In the genomic region with DNA sequence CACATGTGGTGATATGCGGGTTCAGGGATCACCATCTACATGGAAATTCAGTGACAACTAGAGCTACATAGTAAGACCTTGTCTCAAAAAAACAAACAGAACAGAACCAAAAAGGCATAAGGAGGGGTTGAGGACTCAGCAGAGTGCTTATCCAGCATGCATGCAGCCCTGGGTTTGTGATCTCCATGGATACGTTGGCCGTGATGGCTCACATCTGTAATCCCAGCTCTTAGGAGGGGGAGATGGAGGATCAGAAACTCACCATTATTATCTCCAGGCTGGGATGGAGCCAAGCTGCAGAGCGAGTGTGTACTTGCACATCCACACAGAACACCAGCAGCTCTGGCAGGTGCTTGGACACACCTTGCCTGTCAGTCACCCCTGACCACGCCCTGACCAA, we compare ENCODE assay signal across 27 mouse cellular contexts. TPM values are rescaled to one million over a fixed set of nuclear protein-coding genes. Genes with fewer than 3 reads are reported as not detected.
DNase-seq lines count a peak whose midpoint lies in the region; ATAC-seq and TF ChIP-seq lines count a peak whose summit lies in the region.
"Had no signal": no experiment of that assay in that cellular context is flagged by ENCODE, and none has a peak within 500 bp of the region (broad histone marks: within the 10 kb centered on the region; RNA-seq: fewer than 3 reads in every experiment).

No protein-coding gene starts in this region.

- WGBS in intestine, embryonic 16.5 days = 62% methylated on average over 5 of the region's 5 CpGs
- 62% methylated on average over 5 of the region's 5 CpGs for WGBS in intestine, embryonic 15.5 days
- 42% methylated on average over 5 of the region's 5 CpGs for WGBS in liver, embryonic 15.5 days (ENCODE audit: insufficient replicate concordance)
- WGBS in liver, postnatal 0 days (ENCODE audit: insufficient replicate concordance) = 62% methylated on average over 5 of the region's 5 CpGs

- no peak overlapping the region for H3K4me3 ChIP-seq in intestine, embryonic 16.5 days (ENCODE audit: low read length)
- H3K4me3 ChIP-seq in intestine, embryonic 15.5 days (replicated peaks) = no peak overlapping the region
- no peak overlapping the region for H3K4me3 ChIP-seq in liver, embryonic 15.5 days (replicated peaks)
- H3K4me3 ChIP-seq in liver, postnatal 0 days (ENCODE audit: low read depth, low read length) = no peak overlapping the region
- H3K4me3 ChIP-seq in G1E (ENCODE audit: low read depth, low read length) (peak overlapping the region; percentile 45; the same call in 1 of the 2 replicates), MEL (ENCODE audit: control insufficient read depth in 1 of 2, insufficient read depth in 1 of 2, low read depth in 2 of 2, low read length in 2 of 2) (0 out of 4 replicates have a peak overlapping the region, but pooled peaks of 1 of the 2 experiments have one; percentile 36)
- H3K4me3 ChIP-seq: heart, embryonic 13.5 days; limb, embryonic 13.5 days; midbrain, embryonic 13.5 days; stomach, embryonic 15.5 days had no signal

- H3K4me1 ChIP-seq in intestine, embryonic 16.5 days (ENCODE audit: control insufficient read depth, insufficient read depth, low read length) = peaks cover 9% of the 10 kb centered on the region
- peaks cover 13% of the 10 kb centered on the region; the same call in 1 of the 2 replicates for H3K4me1 ChIP-seq in intestine, embryonic 15.5 days (replicated peaks)
- H3K4me1 ChIP-seq in liver, embryonic 15.5 days (replicated peaks) = peaks cover 14% of the 10 kb centered on the region
- peaks cover 11% of the 10 kb centered on the region for H3K4me1 ChIP-seq in liver, postnatal 0 days (ENCODE audit: insufficient read depth)
- H3K4me1 ChIP-seq in G1E (ENCODE audit: insufficient read depth, low read depth, low read length) = peaks cover 32% of the 10 kb centered on the region
- H3K4me1 ChIP-seq in MEL (ENCODE audit: control insufficient read depth in 1 of 2, insufficient read depth in 2 of 2, low read length in 2 of 2) = peaks cover 12 to 26% of the 10 kb centered on the region in 2 experiments
- H3K4me1 ChIP-seq: limb, embryonic 13.5 days; midbrain, embryonic 13.5 days had no signal

- H3K36me3 ChIP-seq in intestine, embryonic 16.5 days (ENCODE audit: control insufficient read depth, insufficient read depth, low read length) = no peaks in the 10 kb centered on the region
- no peaks in the 10 kb centered on the region for H3K36me3 ChIP-seq in intestine, embryonic 15.5 days
- H3K36me3 ChIP-seq in liver, embryonic 15.5 days (replicated peaks) = no peaks in the 10 kb centered on the region
- no peaks in the 10 kb centered on the region for H3K36me3 ChIP-seq in liver, postnatal 0 days (replicated peaks; ENCODE audit: insufficient read depth, low read length)
- H3K36me3 ChIP-seq in G1E (replicated peaks) (no peaks in the 10 kb centered on the region), MEL (ENCODE audit: control insufficient read depth in 1 of 2, insufficient read depth in 2 of 2, low read length in 2 of 2) (peaks cover 0 to 17% of the 10 kb centered on the region in 2 experiments; a peak in 2 of 4 replicates)
- H3K36me3 ChIP-seq: heart, embryonic 13.5 days; limb, embryonic 13.5 days; midbrain, embryonic 13.5 days; stomach, embryonic 15.5 days had no signal

- TF ChIP-seq CTCF in liver, postnatal 0 days (IDR thresholded peaks at IDR 0.05; ENCODE audit: low read depth) = no peak
- TF ChIP-seq CTCF in G1E (IDR thresholded peaks at IDR 0.05; ENCODE audit: low read depth, low read length) (no peak), MEL (IDR thresholded peaks at IDR 0.05 in 2 of 3, conservative IDR thresholded peaks at IDR 0.05 in 1 of 3; ENCODE audit: control insufficient read depth in 1 of 3, insufficient read depth in 1 of 3, low read depth in 2 of 3, low read length in 3 of 3, poor library complexity in 1 of 3, severe bottlenecking in 1 of 3) (no peak)

- H3K9me3 ChIP-seq in intestine, embryonic 16.5 days (ENCODE audit: control insufficient read depth, low read length) = no peaks in the 10 kb centered on the region
- H3K9me3 ChIP-seq in intestine, embryonic 15.5 days = 0 out of 2 replicates have a peak, but pooled peaks cover 3% of the 10 kb centered on the region
- H3K9me3 ChIP-seq in liver, embryonic 15.5 days (replicated peaks) = no peaks in the 10 kb centered on the region
- H3K9me3 ChIP-seq in liver, postnatal 0 days (ENCODE audit: low read length) = 0 out of 2 replicates have a peak, but pooled peaks cover 4% of the 10 kb centered on the region
- H3K9me3 ChIP-seq in G1E (replicated peaks) = peaks cover 11% of the 10 kb centered on the region
- no peaks in the 10 kb centered on the region for H3K9me3 ChIP-seq in MEL (replicated peaks; ENCODE audit: insufficient read depth, low read length)
- H3K9me3 ChIP-seq: midbrain, embryonic 13.5 days; stomach, embryonic 15.5 days had no signal

- no peak overlapping the region for H3K27ac ChIP-seq in intestine, embryonic 16.5 days (ENCODE audit: low read length)
- no peak overlapping the region for H3K27ac ChIP-seq in intestine, embryonic 15.5 days
- no peak overlapping the region for H3K27ac ChIP-seq in liver, embryonic 15.5 days (replicated peaks)
- H3K27ac ChIP-seq in liver, postnatal 0 days (ENCODE audit: low read depth) = no peak overlapping the region
- no peak overlapping the region for H3K27ac ChIP-seq in MEL (ENCODE audit: control insufficient read depth, low read depth, low read length)
- H3K27ac ChIP-seq: limb, embryonic 13.5 days; liver, embryonic 14.5 days; midbrain, embryonic 13.5 days; stomach, embryonic 15.5 days had no signal

- H3K9ac ChIP-seq in intestine, embryonic 16.5 days (ENCODE audit: low read depth, low read length) = no peak overlapping the region
- no peak overlapping the region for H3K9ac ChIP-seq in intestine, embryonic 15.5 days
- H3K9ac ChIP-seq in liver, embryonic 15.5 days = no peak overlapping the region
- no peak overlapping the region for H3K9ac ChIP-seq in liver, postnatal 0 days (replicated peaks)
- no peak overlapping the region; the same call in 1 of the 2 replicates for H3K9ac ChIP-seq in MEL (ENCODE audit: control insufficient read depth, low read depth, low read length, poor library complexity, severe bottlenecking)
- H3K9ac ChIP-seq: heart, embryonic 13.5 days; limb, embryonic 13.5 days; liver, embryonic 14.5 days; midbrain, embryonic 13.5 days; stomach, embryonic 15.5 days had no signal

- DNase-seq in liver, postnatal 0 days = no peak
- DNase-seq in G1E (ENCODE audit: low spot score) (no peak), MEL (ENCODE audit: low read depth, low spot score) (peak; percentile 19)
- DNase-seq: adrenal gland, postnatal 10 days; cerebellum, adult 9-10 months; gastrocnemius, postnatal 14 days; heart, postnatal 14 days; kidney, postnatal 25 days; right cerebral cortex, adult 18-20 months; right cerebral cortex, postnatal 4 days; thymus, adult 2 months; thymus, postnatal 4 days had no signal

- no peak for TF ChIP-seq RAD21 in MEL (IDR thresholded peaks at IDR 0.05; ENCODE audit: low read depth, low read length)

- no peak for TF ChIP-seq POLR2A in MEL (IDR thresholded peaks at IDR 0.05; ENCODE audit: control insufficient read depth in 1 of 2, insufficient read depth in 1 of 2, low read depth in 1 of 2, low read length in 2 of 2, poor library complexity in 1 of 2)

- H3K4me2 ChIP-seq in intestine, embryonic 16.5 days (ENCODE audit: low read depth, low read length) = no peak overlapping the region
- no peak overlapping the region for H3K4me2 ChIP-seq in intestine, embryonic 15.5 days (replicated peaks)
- H3K4me2 ChIP-seq in liver, embryonic 15.5 days = 0 out of 2 replicates have a peak overlapping the region, but pooled peaks have one; percentile 32
- H3K4me2 ChIP-seq in liver, postnatal 0 days (ENCODE audit: low read depth, low read length) = no peak overlapping the region
- H3K4me2 ChIP-seq: heart, embryonic 13.5 days; limb, embryonic 13.5 days; midbrain, embryonic 13.5 days; stomach, embryonic 15.5 days had no signal

- TF ChIP-seq EP300 in liver, postnatal 0 days (IDR thresholded peaks at IDR 0.05; ENCODE audit: low read depth) = no peak
- no peak for TF ChIP-seq EP300 in MEL (IDR thresholded peaks at IDR 0.05; ENCODE audit: low read depth in 1 of 2, low read length in 2 of 2)

- no peaks in the 10 kb centered on the region for H3K79me2 ChIP-seq in MEL (ENCODE audit: control insufficient read depth, insufficient read depth, low read length, poor library complexity)

- H3K27me3 ChIP-seq in intestine, embryonic 16.5 days (replicated peaks; ENCODE audit: control insufficient read depth, insufficient read depth, low read length) = no peaks in the 10 kb centered on the region
- H3K27me3 ChIP-seq in intestine, embryonic 15.5 days (replicated peaks) = no peaks in the 10 kb centered on the region
- H3K27me3 ChIP-seq in liver, embryonic 15.5 days = peaks cover 6% of the 10 kb centered on the region; the same call in 1 of the 2 replicates
- H3K27me3 ChIP-seq in liver, postnatal 0 days (ENCODE audit: insufficient read depth, low read length) = no peaks in the 10 kb centered on the region
- no peaks in the 10 kb centered on the region for H3K27me3 ChIP-seq in G1E (ENCODE audit: insufficient read depth, low read length)
- H3K27me3 ChIP-seq in MEL (ENCODE audit: control insufficient read depth in 1 of 2, insufficient read depth in 2 of 2, low read length in 2 of 2) = no peaks in the 10 kb centered on the region
- H3K27me3 ChIP-seq: heart, embryonic 13.5 days; limb, embryonic 13.5 days; midbrain, embryonic 13.5 days; stomach, embryonic 15.5 days had no signal

- peak; percentile 19; the same call in 1 of the 2 replicates for ATAC-seq in intestine, embryonic 16.5 days
- ATAC-seq in intestine, embryonic 15.5 days = no peak
- no peak for ATAC-seq in liver, embryonic 15.5 days (ENCODE audit: insufficient read depth)
- no peak for ATAC-seq in liver, postnatal 0 days
- no peak for ATAC-seq in G1E (ENCODE audit: extremely low read depth, insufficient number of reproducible peaks, low FRiP score, poor library complexity, severe bottlenecking)
- ATAC-seq in inflammation-experienced regulatory T-cells, adult 6 months = no peak
- ATAC-seq: forebrain, embryonic 16.5 days; midbrain, embryonic 13.5 days had no signal

RNA-seq across cellular contexts. Expression of a gene that starts 32.4 kb away (rescaled TPM):
- polyA plus RNA-seq in intestine, embryonic 16.5 days (2015; fragmentation: Nextera tagmentation; extraction: Ambion mirVana) = not detected in 2 replicates
- not detected in 2 replicates for polyA plus RNA-seq in intestine, embryonic 15.5 days (2015; fragmentation: Nextera tagmentation; extraction: Ambion mirVana)
- polyA plus RNA-seq in liver, embryonic 15.5 days (2015; fragmentation: Nextera tagmentation; extraction: Ambion mirVana) = not detected in 2 replicates
- polyA plus RNA-seq in liver, postnatal 0 days (2015; fragmentation: Nextera tagmentation; extraction: Ambion mirVana) = not detected in 2 replicates
- not detected in 2 replicates for total RNA-seq in G1E (2014; fragmentation: Nextera tagmentation)
- 0.05 and 0.12 TPM in 2 replicates for total RNA-seq in G1E (2017)
- not detected in 2 replicates for polyA plus RNA-seq in G1E (2012)
- not detected in 2 replicates for total RNA-seq in MEL (2012; rRNA removed)
- polyA plus RNA-seq in MEL (2012; ENCODE audit: insufficient read depth in 1 of 2, insufficient read length in 2 of 2, low read depth in 1 of 2, low replicate concordance in 2 of 2, missing spikeins in 1 of 2) = not detected
- not detected for polyA plus RNA-seq in inflammation-experienced regulatory T-cells, adult 6 months (2017; shearing (Covaris generic))
- total RNA-seq: adrenal gland, postnatal 10 days; gastrocnemius, postnatal 14 days; heart, postnatal 14 days; left cerebral cortex, postnatal 25 days had no signal
- polyA plus RNA-seq: C2C12; forebrain, embryonic 16.5 days; heart, embryonic 13.5 days; hindbrain, embryonic 11.5 days; limb, embryonic 13.5 days; liver, embryonic 14.5 days; lung, embryonic 16.5 days; midbrain, embryonic 13.5 days; neural tube, embryonic 11.5 days; stomach, embryonic 15.5 days; thymus, adult 2 months had no signal

RNA-seq across cellular contexts. Expression of a gene that starts 34.6 kb away (rescaled TPM):
- 8.4 and 9.0 TPM in 2 replicates for polyA plus RNA-seq in intestine, embryonic 16.5 days (2015; fragmentation: Nextera tagmentation; extraction: Ambion mirVana)
- polyA plus RNA-seq in intestine, embryonic 15.5 days (2015; fragmentation: Nextera tagmentation; extraction: Ambion mirVana) = 7.2 and 10.5 TPM in 2 replicates
- 1.9 and 2.0 TPM in 2 replicates for polyA plus RNA-seq in liver, embryonic 15.5 days (2015; fragmentation: Nextera tagmentation; extraction: Ambion mirVana)
- polyA plus RNA-seq in liver, postnatal 0 days (2015; fragmentation: Nextera tagmentation; extraction: Ambion mirVana) = 1.6 and 2.2 TPM in 2 replicates
- total RNA-seq in G1E (2014; fragmentation: Nextera tagmentation) (not detected in 2 replicates), G1E (2017) (0.11 TPM in 1 of 2 replicates, not detected in the other), MEL (2012; rRNA removed) (1.5 and 2.4 TPM in 2 replicates)
- polyA plus RNA-seq in G1E (2012) (0.09 TPM in 1 of 2 replicates, not detected in the other), MEL (2012; ENCODE audit: insufficient read depth in 1 of 2, insufficient read length in 2 of 2, low read depth in 1 of 2, low replicate concordance in 2 of 2, missing spikeins in 1 of 2) (1 to 10 TPM in 1 of 2 experiments, not detected in 1; 2.4 TPM)
- polyA plus RNA-seq in inflammation-experienced regulatory T-cells, adult 6 months (2017; shearing (Covaris generic)) = 1 to 10 TPM in 1 of 3 experiments, not detected in 2; 1.4 TPM
- total RNA-seq: heart, postnatal 14 days had no signal
